Mouse (Mus musculus) heart, embryonic 15.5 days (tissue): ENCODE measurements at regions not wholly inside any gene's neighbourhood (a gene's known extent, or its start where the extent isn't known, plus 50 kb on each side); places are given as distances from the start of the nearest gene placed in this dataset.

Experiments used
- ATAC-seq: fragments of 200-750 bp; cut with Nextera tagmentation; replicated peaks from 2 replicates; pipeline ENCODE4 v1.8.0; 2017; ENCODE audit warnings: low read depth, moderate TSS enrichment; ENCODE audit not compliant: insufficient number of reproducible peaks, insufficient read depth, low FRiP score
- H3K27ac ChIP-seq: fragments of 300-500 bp; sonication (generic); 2 replicates; pipeline ENCODE4 v1.5.1; 2015; ENCODE audit warnings: mild to moderate bottlenecking, inconsistent platforms
- H3K27me3 ChIP-seq: fragments of 300-500 bp; sonication (generic); 2 replicates; pipeline ENCODE4 v1.6.1; 2015; ENCODE audit warnings: inconsistent platforms
- H3K36me3 ChIP-seq: fragments of 300-500 bp; sonication (generic); 2 replicates; pipeline ENCODE4 v1.6.1; 2015; ENCODE audit warnings: mild to moderate bottlenecking, inconsistent platforms
- H3K4me1 ChIP-seq: fragments of 300-500 bp; sonication (generic); replicated peaks from 2 replicates; pipeline ENCODE4 v1.6.1; 2015; ENCODE audit warnings: inconsistent platforms
- H3K4me2 ChIP-seq: fragments of 300-500 bp; sonication (generic); 2 replicates; pipeline ENCODE4 v1.6.1; 2015; ENCODE audit warnings: inconsistent platforms, mild to moderate bottlenecking, moderate library complexity
- H3K4me3 ChIP-seq: fragments of 300-500 bp; sonication (generic); 2 replicates; pipeline ENCODE4 v1.5.1; 2015; ENCODE audit warnings: mild to moderate bottlenecking, inconsistent platforms
- H3K9ac ChIP-seq: fragments of 300-500 bp; sonication (generic); 2 replicates; pipeline ENCODE4 v1.6.1; 2015; ENCODE audit warnings: mild to moderate bottlenecking, inconsistent platforms
- H3K9me3 ChIP-seq: fragments of 300-500 bp; sonication (generic); replicated peaks from 2 replicates; pipeline ENCODE4 v1.6.1; 2016; ENCODE audit warnings: inconsistent platforms
- WGBS: fragments of 180-500 bp; shearing (Covaris S2); methylation state at CpG from one replicate; pipeline ENCODE4 v1.1.7; 2015; ENCODE audit warnings: mixed read lengths; 5-methylcytosine and 5-hydroxymethylcytosine counted together

GRCm38 (mm10) chr2:137224702-137225552 lies 108.5 kb upstream of the Jag1 start:
- H3K4me3 ChIP-seq, result no peak overlapping the region
- no peak overlapping the region for H3K4me2 ChIP-seq
- H3K9ac ChIP-seq, result no peak overlapping the region
- ATAC-seq, result no peak
- no peaks in the 10 kb centered on the region for H3K36me3 ChIP-seq
- H3K27ac ChIP-seq, result no peak overlapping the region
- no peaks in the 10 kb centered on the region for H3K4me1 ChIP-seq
- WGBS, result 71% methylated on average over 10 of the region's 10 CpGs
- H3K9me3 ChIP-seq, result no peaks in the 10 kb centered on the region
- H3K27me3 ChIP-seq, result no peaks in the 10 kb centered on the region

- no peaks in the 10 kb centered on the region for H3K27me3 ChIP-seq
- ATAC-seq, result no peak
- 40% methylated on average over 7 of the region's 7 CpGs for WGBS
- no peaks in the 10 kb centered on the region for H3K9me3 ChIP-seq
- H3K4me2 ChIP-seq, result no peak overlapping the region
- no peak overlapping the region for H3K4me3 ChIP-seq
- no peaks in the 10 kb centered on the region for H3K36me3 ChIP-seq
- no peak overlapping the region for H3K9ac ChIP-seq
- H3K4me1 ChIP-seq, result no peaks in the 10 kb centered on the region
- no peak overlapping the region for H3K27ac ChIP-seq
These were observed 99.3 kb upstream of the Jag1 start for GRCm38 (mm10) chr2:137215697-137216096.

DNA sequence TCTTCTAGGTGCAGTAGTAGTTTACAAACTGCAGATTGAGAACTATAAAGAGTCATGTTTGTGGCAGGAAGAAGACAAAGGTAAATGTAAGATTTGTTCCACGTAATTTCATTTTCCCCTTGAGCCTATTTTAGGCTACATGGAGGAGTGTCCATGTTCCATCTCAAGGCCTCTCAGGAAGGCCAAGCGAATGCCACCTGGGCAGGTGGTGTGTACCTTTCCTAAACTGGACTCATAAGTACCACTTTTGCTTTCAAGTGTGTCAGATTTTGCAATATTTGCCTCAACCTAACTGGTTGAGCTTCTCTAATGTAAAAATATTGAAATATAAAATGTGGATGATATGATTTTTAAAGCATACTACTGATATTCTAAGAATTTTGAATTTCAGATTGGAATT lies 91.4 kb upstream of the Jag1 start:
- no peaks in the 10 kb centered on the region for H3K36me3 ChIP-seq
- H3K4me3 ChIP-seq, result no peak overlapping the region
- no peak overlapping the region for H3K9ac ChIP-seq
- H3K27me3 ChIP-seq, result no peaks in the 10 kb centered on the region
- peaks cover 2% of the 10 kb centered on the region; the same call in 1 of the 2 replicates for H3K4me1 ChIP-seq
- 84% methylated on average over 2 of the region's 2 CpGs for WGBS
- ATAC-seq, result no peak
- no peaks in the 10 kb centered on the region for H3K9me3 ChIP-seq
- no peak overlapping the region for H3K27ac ChIP-seq
- no peak overlapping the region for H3K4me2 ChIP-seq

GRCm38 (mm10) chr2:137204274-137204850 lies 87.9 kb upstream of the Jag1 start:
- ATAC-seq, result peak; percentile 81
- no peaks in the 10 kb centered on the region for H3K27me3 ChIP-seq
- no peak overlapping the region for H3K4me2 ChIP-seq
- peaks cover 2% of the 10 kb centered on the region; the same call in 1 of the 2 replicates for H3K4me1 ChIP-seq
- no peaks in the 10 kb centered on the region for H3K9me3 ChIP-seq
- 61% methylated on average over 6 of the region's 6 CpGs for WGBS
- no peak overlapping the region for H3K4me3 ChIP-seq
- H3K27ac ChIP-seq, result no peak overlapping the region
- no peak overlapping the region for H3K9ac ChIP-seq
- H3K36me3 ChIP-seq, result no peaks in the 10 kb centered on the region

- Histone ChIP-seq H3K4me3 (no peak overlapping the region), H3K27me3 (no peaks in the 10 kb centered on the region), H3K9ac (no peak overlapping the region), H3K4me1 (peaks cover 2% of the 10 kb centered on the region; the same call in 1 of the 2 replicates), H3K4me2 (no peak overlapping the region), H3K27ac (no peak overlapping the region), H3K36me3 (no peaks in the 10 kb centered on the region), H3K9me3 (no peaks in the 10 kb centered on the region)
- 75% methylated on average over 4 of the region's 4 CpGs for WGBS
- ATAC-seq, result no peak
These were observed 83.7 kb upstream of the Jag1 start for GRCm38 (mm10) chr2:137200101-137200500.

DNA sequence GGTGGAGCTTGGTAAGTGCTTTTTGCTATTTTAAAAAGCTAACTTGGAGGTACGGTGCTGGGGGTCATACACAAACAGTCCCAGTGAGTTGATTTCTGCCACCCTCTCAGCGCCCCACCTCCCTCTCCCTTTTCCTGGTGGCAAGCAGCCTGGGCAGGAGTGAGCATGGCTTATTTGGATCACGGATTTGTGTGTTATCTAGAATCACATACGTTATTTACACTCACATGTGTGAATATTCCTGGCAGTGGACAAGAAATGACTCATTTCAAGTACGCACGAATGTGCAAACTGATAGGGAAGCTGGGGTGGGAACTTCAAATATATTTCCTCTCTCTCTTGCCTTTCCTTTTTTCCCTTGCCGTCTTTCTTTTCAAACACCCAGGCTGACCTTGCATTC lies 75.7 kb upstream of the Jag1 start:
- Histone ChIP-seq H3K27ac (peak overlapping the region; percentile 33), H3K9me3 (no peaks in the 10 kb centered on the region), H3K27me3 (no peaks in the 10 kb centered on the region), H3K4me1 (peaks cover 9% of the 10 kb centered on the region), H3K4me2 (peak overlapping the region; percentile 43), H3K9ac (no peak overlapping the region), H3K36me3 (no peaks in the 10 kb centered on the region), H3K4me3 (peak overlapping the region; percentile 11; the same call in 1 of the 2 replicates)
- no peak for ATAC-seq
- WGBS, result 8% methylated on average over 7 of the region's 7 CpGs

- no peak overlapping the region for H3K4me3 ChIP-seq
- WGBS, result 77% methylated on average over 1 of the region's 1 CpGs
- no peak overlapping the region for H3K9ac ChIP-seq
- ATAC-seq, result no peak
- no peaks in the 10 kb centered on the region for H3K27me3 ChIP-seq
- no peak overlapping the region for H3K27ac ChIP-seq
- H3K9me3 ChIP-seq, result no peaks in the 10 kb centered on the region
- 0 out of 2 replicates have a peak, but pooled peaks cover 2% of the 10 kb centered on the region for H3K4me1 ChIP-seq
- no peaks in the 10 kb centered on the region for H3K36me3 ChIP-seq
- H3K4me2 ChIP-seq, result no peak overlapping the region
These were observed 52.7 kb upstream of the Jag1 start for GRCm38 (mm10) chr2:137169176-137169575.

DNA sequence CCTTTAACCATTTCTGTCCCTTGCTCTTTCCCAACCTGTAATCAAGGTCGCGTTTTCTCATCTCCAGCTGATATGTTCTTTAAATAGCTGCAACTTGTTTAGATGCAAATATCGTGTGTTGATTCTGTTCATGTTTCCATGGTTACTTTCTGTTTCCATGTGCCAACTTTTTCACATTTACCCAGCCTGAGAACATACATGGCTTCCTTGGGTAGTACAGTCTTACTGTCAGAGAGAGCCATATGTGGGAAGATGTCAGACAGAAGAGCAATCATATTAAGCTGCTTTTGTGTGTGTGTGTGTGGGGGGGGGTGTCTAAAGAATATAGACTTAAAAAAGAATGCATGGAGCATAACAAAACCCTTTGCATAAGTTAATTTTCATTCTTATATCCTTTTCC lies 52.2 kb upstream of the Jag1 start:
- no peak overlapping the region for H3K4me3 ChIP-seq
- no peaks in the 10 kb centered on the region for H3K27me3 ChIP-seq
- H3K4me2 ChIP-seq, result no peak overlapping the region
- 0 out of 2 replicates have a peak, but pooled peaks cover 2% of the 10 kb centered on the region for H3K4me1 ChIP-seq
- WGBS, result 82% methylated on average over 3 of the region's 3 CpGs
- ATAC-seq, result no peak
- no peaks in the 10 kb centered on the region for H3K9me3 ChIP-seq
- H3K36me3 ChIP-seq, result no peaks in the 10 kb centered on the region
- H3K27ac ChIP-seq, result no peak overlapping the region
- H3K9ac ChIP-seq, result no peak overlapping the region
